Mouse (Mus musculus) E14TG2a.4 (cell line): ENCODE measurements around the gene Macrod2.

ENCODE experiments used
- H3K27me3 ChIP-seq: 2 replicates; pipeline ENCODE4 v1.6.1; 2014; ENCODE audit warnings: low read length, control low read depth; ENCODE audit not compliant: insufficient read depth
- H3K36me3 ChIP-seq: 2 replicates; pipeline ENCODE4 v1.6.1; 2014; ENCODE audit warnings: low read length, control low read depth; ENCODE audit not compliant: insufficient read depth
- H3K4me1 ChIP-seq: replicated peaks from 2 replicates; pipeline ENCODE4 v1.6.1; 2014; ENCODE audit warnings: low read depth, low read length, control low read depth
- H3K4me3 ChIP-seq: replicated peaks from 2 replicates; pipeline ENCODE4 v1.5.1; 2014; ENCODE audit warnings: mild to moderate bottlenecking, low read length
- H3K9me3 ChIP-seq: 2 replicates; pipeline ENCODE4 v1.6.1; 2014; ENCODE audit warnings: low read length, control low read depth
- CTCF ChIP-seq: conservative IDR thresholded peaks from 2 replicates; pipeline ENCODE4 v1.5.1; 2014; ENCODE audit warnings: low read length
- NANOG ChIP-seq: IDR thresholded peaks from 2 replicates; pipeline ENCODE4 v1.6.1; 2014; ENCODE audit warnings: borderline replicate concordance, low read length, mixed read lengths
- POU5F1 ChIP-seq: IDR thresholded peaks from 2 replicates; pipeline ENCODE4 v1.6.1; 2014; ENCODE audit warnings: low read length, borderline replicate concordance

Macrod2 gene

GRCm38 (mm10) chr2:141700759-141701452, 1305.8 kb downstream of the Macrod2 start:
- TF ChIP-seq POU5F1 (no peak), NANOG (no peak), CTCF (no peak)
- H3K9me3 ChIP-seq, result no peaks in the 10 kb centered on the region
- H3K4me1 ChIP-seq, result no peaks in the 10 kb centered on the region
- H3K27me3 ChIP-seq, result no peaks in the 10 kb centered on the region
- no peaks in the 10 kb centered on the region for H3K36me3 ChIP-seq
- no peak overlapping the region for H3K4me3 ChIP-seq

GRCm38 (mm10) chr2:141711785-141712184, 1316.7 kb downstream of the Macrod2 start:
- Histone ChIP-seq H3K27me3 (no peaks in the 10 kb centered on the region), H3K4me1 (no peaks in the 10 kb centered on the region), H3K9me3 (no peaks in the 10 kb centered on the region), H3K4me3 (no peak overlapping the region), H3K36me3 (no peaks in the 10 kb centered on the region)
- TF ChIP-seq POU5F1 (no peak), CTCF (no peak), NANOG (no peak)

DNA sequence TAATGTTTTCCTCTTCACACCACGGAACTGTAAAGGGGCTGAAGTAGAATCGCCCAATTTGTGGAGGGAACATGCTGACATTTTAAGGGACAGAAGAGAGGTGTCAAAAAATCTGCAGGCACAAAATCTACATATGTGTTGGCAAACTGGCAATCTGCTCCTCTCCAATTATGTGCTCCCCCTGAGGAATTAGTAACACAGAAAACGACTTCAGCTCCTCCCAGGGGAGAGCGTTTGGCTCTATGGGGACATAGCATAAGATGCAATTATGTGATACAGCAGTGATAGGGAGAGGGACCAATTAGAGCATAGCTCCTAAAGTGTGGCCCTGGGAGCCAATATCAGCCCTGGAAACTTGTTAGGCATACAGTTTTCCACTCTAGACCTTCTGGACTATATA, 1317.2 kb downstream of the Macrod2 start:
- no peaks in the 10 kb centered on the region for H3K27me3 ChIP-seq
- H3K36me3 ChIP-seq, result no peaks in the 10 kb centered on the region
- no peaks in the 10 kb centered on the region for H3K9me3 ChIP-seq
- H3K4me3 ChIP-seq, result no peak overlapping the region
- TF ChIP-seq POU5F1 (no peak), NANOG (no peak), CTCF (no peak)
- no peaks in the 10 kb centered on the region for H3K4me1 ChIP-seq

DNA sequence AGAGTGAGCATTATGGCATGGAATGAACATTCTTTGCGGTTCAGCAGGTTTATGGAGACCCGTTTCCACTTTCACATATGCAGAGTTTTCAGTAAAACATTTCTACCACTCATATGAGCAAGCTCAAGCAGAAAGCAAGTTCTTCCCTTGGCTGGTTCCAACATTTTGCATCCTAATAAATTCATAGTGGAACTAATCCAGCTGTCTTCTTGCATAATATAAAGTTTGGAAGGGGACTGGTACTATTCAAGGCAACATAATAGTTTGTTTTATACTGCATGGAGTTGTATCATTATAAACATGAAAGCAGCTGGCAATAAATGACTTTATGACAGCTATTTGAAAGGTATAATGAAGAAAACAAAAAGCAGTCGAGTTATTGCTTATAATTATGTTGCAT, 1320.0 kb downstream of the Macrod2 start:
- no peak for TF ChIP-seq NANOG
- TF ChIP-seq POU5F1, result no peak
- no peak for TF ChIP-seq CTCF
- H3K27me3 ChIP-seq, result no peaks in the 10 kb centered on the region
- no peak overlapping the region for H3K4me3 ChIP-seq
- H3K36me3 ChIP-seq, result no peaks in the 10 kb centered on the region
- no peaks in the 10 kb centered on the region for H3K9me3 ChIP-seq
- no peaks in the 10 kb centered on the region for H3K4me1 ChIP-seq

GRCm38 (mm10) chr2:141722531-141722930, 1327.4 kb downstream of the Macrod2 start:
- TF ChIP-seq CTCF (no peak), POU5F1 (no peak), NANOG (no peak)
- H3K4me1 ChIP-seq, result no peaks in the 10 kb centered on the region
- H3K36me3 ChIP-seq, result no peaks in the 10 kb centered on the region
- H3K27me3 ChIP-seq, result no peaks in the 10 kb centered on the region
- no peak overlapping the region for H3K4me3 ChIP-seq
- no peaks in the 10 kb centered on the region for H3K9me3 ChIP-seq

- H3K27me3 ChIP-seq, result no peaks in the 10 kb centered on the region
- H3K4me3 ChIP-seq, result no peak overlapping the region
- no peaks in the 10 kb centered on the region for H3K36me3 ChIP-seq
- TF ChIP-seq CTCF (no peak), NANOG (no peak), POU5F1 (no peak)
- H3K4me1 ChIP-seq, result 0 out of 2 replicates have a peak, but pooled peaks cover 6% of the 10 kb centered on the region
- H3K9me3 ChIP-seq, result no peaks in the 10 kb centered on the region
Observed at GRCm38 (mm10) chr2:141728998-141729397, 1333.9 kb downstream of the Macrod2 start.

DNA sequence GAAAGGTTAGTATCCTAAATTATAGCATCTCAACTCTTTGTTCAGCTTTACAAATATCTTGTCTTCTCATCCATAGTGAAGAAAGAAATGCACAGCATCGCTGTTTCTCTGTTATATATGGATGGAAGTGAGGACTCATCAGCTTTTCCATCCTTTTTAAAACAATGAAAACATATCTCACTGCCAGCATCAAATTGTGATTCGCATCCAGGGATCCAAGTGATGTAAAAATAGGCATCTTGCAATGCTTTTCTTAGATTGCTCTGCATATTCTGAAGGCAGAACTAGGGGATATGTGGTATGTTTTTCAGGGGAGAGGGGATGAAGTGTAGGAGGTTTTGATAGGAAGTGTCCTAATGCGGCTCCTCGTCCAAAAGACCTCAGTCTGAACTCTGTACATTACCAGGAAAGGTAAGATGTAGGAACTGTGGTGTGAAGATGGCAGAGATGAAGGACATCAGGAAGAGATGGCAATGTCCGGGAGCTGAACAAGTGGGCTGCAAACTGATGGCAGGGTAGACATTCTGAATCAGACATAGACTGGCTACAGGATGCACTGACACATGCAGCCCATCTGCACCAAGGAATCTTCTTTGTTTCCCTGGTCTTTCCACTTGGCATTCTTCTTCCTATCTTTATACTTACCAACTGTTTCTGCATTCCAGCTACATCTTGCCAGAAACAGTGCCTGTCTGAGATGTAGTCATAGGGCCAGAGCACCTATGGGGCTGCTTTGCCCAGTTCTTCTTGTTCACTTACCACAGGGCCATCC, 1341.8 kb downstream of the Macrod2 start:
- no peaks in the 10 kb centered on the region for H3K27me3 ChIP-seq
- no peak for TF ChIP-seq NANOG
- no peak for TF ChIP-seq POU5F1
- TF ChIP-seq CTCF, result no peak
- no peak overlapping the region for H3K4me3 ChIP-seq
- no peaks in the 10 kb centered on the region for H3K36me3 ChIP-seq
- no peaks in the 10 kb centered on the region for H3K4me1 ChIP-seq
- no peaks in the 10 kb centered on the region for H3K9me3 ChIP-seq

- no peaks in the 10 kb centered on the region for H3K9me3 ChIP-seq
Observed at GRCm38 (mm10) chr2:141738702-141739101, 1343.6 kb downstream of the Macrod2 start.

GRCm38 (mm10) chr2:141740318-141740717, 1345.2 kb downstream of the Macrod2 start:
- no peak for TF ChIP-seq CTCF
- H3K4me3 ChIP-seq, result no peak overlapping the region
- H3K9me3 ChIP-seq, result no peaks in the 10 kb centered on the region
- H3K36me3 ChIP-seq, result no peaks in the 10 kb centered on the region
- no peaks in the 10 kb centered on the region for H3K27me3 ChIP-seq
- no peaks in the 10 kb centered on the region for H3K4me1 ChIP-seq

More at GRCm38 (mm10) chr2:141738702-141739101, 1343.6 kb downstream of the Macrod2 start:
- TF ChIP-seq CTCF, result no peak
- TF ChIP-seq NANOG, result no peak
- H3K36me3 ChIP-seq, result no peaks in the 10 kb centered on the region
- H3K27me3 ChIP-seq, result no peaks in the 10 kb centered on the region
- no peak overlapping the region for H3K4me3 ChIP-seq
- H3K4me1 ChIP-seq, result no peaks in the 10 kb centered on the region
